Mouse (Mus musculus) layer of hippocampus, postnatal 36 days (tissue): ENCODE data around the gene Coa7. TPM values are rescaled to one million over a fixed set of nuclear protein-coding genes. Genes with fewer than 3 reads are reported as not detected.

Source experiments
- DNase-seq, 2 experiments: peaks; one replicate each; pipeline ENCODE4 v3.0.0; 2022
- total RNA-seq, 2 experiments: library from RNA; stranded (reverse); gene quantifications; 2 replicates each; pipeline ENCODE4 v1.2.3; 2021

The Coa7 gene
- total RNA-seq, 2 experiments from 2014 or later, result 21.9 to 22.9 TPM

- no peak for DNase-seq
Measured at GRCm38 (mm10) chr4:108386087-108386486, 58.1 kb downstream of the Coa7 start.

GRCm38 (mm10) chr4:108387106-108387505, 59.2 kb downstream of the Coa7 start:
- no peak for DNase-seq

- DNase-seq, result peak in 1 of 2 experiments; percentile 18
Measured at GRCm38 (mm10) chr4:108387681-108388253, 59.8 kb downstream of the Coa7 start.

- no peak for DNase-seq
Measured at GRCm38 (mm10) chr4:108388741-108389140, 60.8 kb downstream of the Coa7 start.

- DNase-seq, result no peak
Measured at GRCm38 (mm10) chr4:108391124-108391523, 63.2 kb downstream of the Coa7 start.

Other genes starting within 250 kb of the Coa7 start
- 1 to 10 TPM; 8.7 TPM for gene Podn, start 231.7 kb upstream of the Coa7 start, total RNA-seq
- gene Scp2, start 183.1 kb upstream of the Coa7 start, total RNA-seq, result 100 to 1,000 TPM in 1 of 2 experiments, 10 to 100 TPM in 1; 95.5 to 103 TPM
- 10 to 100 TPM; 15.7 to 16.7 TPM for gene Echdc2, start 162.7 kb upstream of the Coa7 start, total RNA-seq
- gene Zyg11a, start 110.1 kb upstream of the Coa7 start, total RNA-seq, result not detected
- 100 to 1,000 TPM; 101 to 110 TPM for gene Zyg11b, start 27.0 kb upstream of the Coa7 start, total RNA-seq
- not detected for gene Shisal2a, start 55.2 kb downstream of the Coa7 start, total RNA-seq
- 1 to 10 TPM; 5.4 to 5.8 TPM for gene Gpx7, start 78.8 kb downstream of the Coa7 start, total RNA-seq
- 10 to 100 TPM; 39.3 to 40.2 TPM for gene Tut4, start 131.3 kb downstream of the Coa7 start, total RNA-seq